Mouse (Mus musculus) MEL (cell line): ENCODE data around the gene Fut9. TPM values are rescaled to one million over a fixed set of nuclear protein-coding genes. Genes with fewer than 3 reads are reported as not detected.

ENCODE experiments used
- DNase-seq: peaks from one replicate; pipeline ENCODE4 v3.0.0; 2011; ENCODE audit warnings: low read depth, low spot score
- H3K27ac ChIP-seq: 2 replicates; pipeline ENCODE4 v1.5.1; 2012; ENCODE audit warnings: low read depth, mild to moderate bottlenecking, control low read depth, low read length, moderate library complexity; ENCODE audit not compliant: control insufficient read depth
- H3K27me3 ChIP-seq, 2 experiments: fragments of 150-350 bp in 1 of 2; sonication (generic) in 1 of 2; 2 replicates each; pipeline ENCODE4 v1.6.1; 2012; ENCODE audit warnings: low read length in 2 of 2, mild to moderate bottlenecking in 2 of 2, improper control_type of control experiment in 1 of 2, moderate library complexity in 1 of 2; ENCODE audit not compliant: insufficient read depth in 2 of 2, control insufficient read depth in 1 of 2
- H3K36me3 ChIP-seq, 2 experiments: 2 replicates each; pipeline ENCODE4 v1.6.1; 2012 to 2014; ENCODE audit warnings: low read length in 2 of 2, improper control_type of control experiment in 1 of 2, inconsistent platforms in 1 of 2, mild to moderate bottlenecking in 1 of 2; ENCODE audit not compliant: insufficient read depth in 2 of 2, control insufficient read depth in 1 of 2
- H3K4me1 ChIP-seq, 2 experiments: fragments of 150-350 bp in 1 of 2; sonication (generic) in 1 of 2; 2 replicates each; pipeline ENCODE4 v1.6.1; 2012; ENCODE audit warnings: low read length in 2 of 2, improper control_type of control experiment in 1 of 2, mild to moderate bottlenecking in 1 of 2; ENCODE audit not compliant: insufficient read depth in 2 of 2, control insufficient read depth in 1 of 2
- H3K4me3 ChIP-seq, 2 experiments: fragments of 150-350 bp in 1 of 2; sonication (generic) in 1 of 2; 2 replicates each; pipeline ENCODE4 v1.5.1; 2012; ENCODE audit warnings: low read depth in 2 of 2, low read length in 2 of 2, mild to moderate bottlenecking in 2 of 2, moderate library complexity in 2 of 2, control low read depth in 1 of 2, improper control_type of control experiment in 1 of 2; ENCODE audit not compliant: control insufficient read depth in 1 of 2, insufficient read depth in 1 of 2
- H3K79me2 ChIP-seq: 2 replicates; pipeline ENCODE4 v1.6.1; 2012; ENCODE audit warnings: mild to moderate bottlenecking, low read length, moderate library complexity; ENCODE audit not compliant: control insufficient read depth, poor library complexity, insufficient read depth
- H3K9ac ChIP-seq: 2 replicates; pipeline ENCODE4 v1.6.1; 2012; ENCODE audit warnings: low read depth, mild to moderate bottlenecking, control low read depth, low read length, moderate library complexity; ENCODE audit not compliant: control insufficient read depth, poor library complexity, severe bottlenecking
- H3K9me3 ChIP-seq: fragments of 150-350 bp; sonication (generic); replicated peaks from 2 replicates; pipeline ENCODE4 v1.6.1; 2012; ENCODE audit warnings: mild to moderate bottlenecking, low read length, improper control_type of control experiment, moderate library complexity; ENCODE audit not compliant: insufficient read depth
- BHLHE40 ChIP-seq: IDR thresholded peaks from 2 replicates; pipeline ENCODE4 v1.6.1; 2012; ENCODE audit warnings: low read depth, mild to moderate bottlenecking, inconsistent platforms, low read length, improper control_type of control experiment, borderline replicate concordance
- CHD2 ChIP-seq: IDR thresholded peaks from 2 replicates; pipeline ENCODE4 v1.6.1; 2011; ENCODE audit warnings: low read length, improper control_type of control experiment
- CTCF ChIP-seq, 3 experiments: IDR thresholded peaks in 2 of 3; conservative IDR thresholded peaks in 1 of 3; 2 replicates each; pipeline ENCODE4 v1.5.1; 2011 to 2012; ENCODE audit warnings: low read length in 3 of 3, low read depth in 2 of 3, mild to moderate bottlenecking in 2 of 3, improper control_type of control experiment in 1 of 3, inconsistent platforms in 1 of 3, mixed read lengths in 1 of 3, moderate library complexity in 1 of 3; ENCODE audit not compliant: control insufficient read depth in 1 of 3, insufficient read depth in 1 of 3, poor library complexity in 1 of 3, severe bottlenecking in 1 of 3
- ELF1 ChIP-seq: IDR thresholded peaks from 2 replicates; pipeline ENCODE4 v1.6.1; 2014; ENCODE audit warnings: low read depth, mild to moderate bottlenecking, inconsistent platforms, low read length, improper control_type of control experiment, moderate library complexity
- EP300 ChIP-seq, 2 experiments: IDR thresholded peaks; 2 replicates each; pipeline ENCODE4 v1.6.1; 2011; ENCODE audit warnings: improper control_type of control experiment in 2 of 2, low read length in 2 of 2, low read depth in 1 of 2, mild to moderate bottlenecking in 1 of 2
- GABPA ChIP-seq: IDR thresholded peaks from 2 replicates; pipeline ENCODE4 v1.6.1; 2012; ENCODE audit warnings: low read depth, mild to moderate bottlenecking, inconsistent platforms, low read length, improper control_type of control experiment, moderate library complexity
- GATA1 ChIP-seq: IDR thresholded peaks from 2 replicates; pipeline ENCODE4 v1.6.1; 2011; ENCODE audit warnings: low read depth, low read length, improper control_type of control experiment
- HCFC1 ChIP-seq: IDR thresholded peaks from 2 replicates; pipeline ENCODE4 v1.6.1; 2012; ENCODE audit warnings: low read depth, mild to moderate bottlenecking, inconsistent platforms, low read length, improper control_type of control experiment, moderate library complexity
- KAT2A ChIP-seq: conservative IDR thresholded peaks from 2 replicates; pipeline ENCODE4 v1.6.1; 2012; ENCODE audit warnings: low read depth, low read length, improper control_type of control experiment, inconsistent platforms
- MAFK ChIP-seq: IDR thresholded peaks from 2 replicates; pipeline ENCODE4 v1.6.1; 2011; ENCODE audit warnings: low read depth, mild to moderate bottlenecking, low read length, improper control_type of control experiment, borderline replicate concordance
- MAX ChIP-seq: IDR thresholded peaks from 2 replicates; pipeline ENCODE4 v1.6.1; 2011; ENCODE audit warnings: low read length, improper control_type of control experiment
- MAZ ChIP-seq: IDR thresholded peaks from 2 replicates; pipeline ENCODE4 v1.6.1; 2012; ENCODE audit warnings: low read depth, mild to moderate bottlenecking, inconsistent platforms, low read length, improper control_type of control experiment
- MXI1 ChIP-seq: IDR thresholded peaks from 2 replicates; pipeline ENCODE4 v1.6.1; 2011; ENCODE audit warnings: mild to moderate bottlenecking, low read depth, low read length, improper control_type of control experiment
- MYB ChIP-seq: IDR thresholded peaks from 2 replicates; pipeline ENCODE4 v1.6.1; 2011; ENCODE audit warnings: mild to moderate bottlenecking, low read depth, low read length, improper control_type of control experiment
- MYC ChIP-seq: IDR thresholded peaks from 2 replicates; pipeline ENCODE4 v1.6.1; 2011; ENCODE audit warnings: low read depth, mild to moderate bottlenecking, low read length, improper control_type of control experiment, moderate library complexity
- NELFE ChIP-seq: IDR thresholded peaks from 2 replicates; pipeline ENCODE4 v1.6.1; 2011; ENCODE audit warnings: low read depth, low read length, improper control_type of control experiment
- NRF1 ChIP-seq: IDR thresholded peaks from 2 replicates; pipeline ENCODE4 v1.6.1; 2014; ENCODE audit warnings: low read depth, mild to moderate bottlenecking, inconsistent platforms, low read length, improper control_type of control experiment, moderate library complexity; ENCODE audit not compliant: poor library complexity, insufficient read depth, severe bottlenecking
- POLR2AphosphoS5 ChIP-seq: IDR thresholded peaks from 2 replicates; pipeline ENCODE4 v1.6.1; 2012; ENCODE audit warnings: low read depth, borderline replicate concordance, mild to moderate bottlenecking, inconsistent platforms, low read length, moderate library complexity, mixed read lengths
- RCOR1 ChIP-seq: IDR thresholded peaks from 2 replicates; pipeline ENCODE4 v1.6.1; 2012; ENCODE audit warnings: low read depth, mild to moderate bottlenecking, inconsistent platforms, low read length, improper control_type of control experiment
- UBTF ChIP-seq: IDR thresholded peaks from 2 replicates; pipeline ENCODE4 v1.6.1; 2012; ENCODE audit warnings: low read depth, mild to moderate bottlenecking, inconsistent platforms, low read length, improper control_type of control experiment, moderate library complexity, borderline replicate concordance; ENCODE audit not compliant: insufficient read depth
- ZC3H11A ChIP-seq: IDR thresholded peaks from 2 replicates; pipeline ENCODE4 v1.6.1; 2012; ENCODE audit warnings: low read depth, mild to moderate bottlenecking, inconsistent platforms, low read length, improper control_type of control experiment
- ZKSCAN1 ChIP-seq: IDR thresholded peaks from 2 replicates; pipeline ENCODE4 v1.6.1; 2012; ENCODE audit warnings: low read depth, mild to moderate bottlenecking, inconsistent platforms, low read length, improper control_type of control experiment, moderate library complexity
- ZNF384 ChIP-seq: IDR thresholded peaks from 2 replicates; pipeline ENCODE4 v1.6.1; 2012; ENCODE audit warnings: low read depth, mild to moderate bottlenecking, inconsistent platforms, low read length, improper control_type of control experiment
- polyA plus RNA-seq, 2 experiments: library from polyadenylated mRNA; stranded (reverse) in 1 of 2; unstranded in 1 of 2; fragments of >175 nt in 1 of 2; fragments of >200 nt in 1 of 2; gene quantifications; 2 replicates each; pipeline versions ENCODE4 v1.2.1 to v1.2.4; 2012; ENCODE audit warnings: low replicate concordance in 2 of 2, low read depth in 1 of 2; ENCODE audit not compliant: insufficient read length in 2 of 2, insufficient read depth in 1 of 2, missing spikeins in 1 of 2
- total RNA-seq: library from RNA; depleted of rRNA; stranded (reverse); fragments of 300-350 nt; gene quantifications from 2 replicates; pipeline ENCODE4 v1.2.3, GENCODE M21; 2012

The Fut9 gene
- total and polyA plus RNA-seq, 3 experiments = not detected

GRCm38 (mm10) chr4:25651902-25652301 is 148.1 kb downstream of the Fut9 start:
- no peak overlapping the region for H3K9ac ChIP-seq
- no peak overlapping the region for H3K27ac ChIP-seq
- no peaks in the 10 kb centered on the region for H3K4me1 ChIP-seq
- no peak for DNase-seq
- H3K27me3 ChIP-seq = no peaks in the 10 kb centered on the region; a peak in 1 of 4 replicates
- no peaks in the 10 kb centered on the region for H3K9me3 ChIP-seq
- H3K36me3 ChIP-seq = no peaks in the 10 kb centered on the region
- no peaks in the 10 kb centered on the region for H3K79me2 ChIP-seq
- TF ChIP-seq ZC3H11A (no peak), CTCF (IDR thresholded peaks at IDR 0.05 in 2 of 3, conservative IDR thresholded peaks at IDR 0.05 in 1 of 3; ENCODE audit: control insufficient read depth in 1 of 3, insufficient read depth in 1 of 3, low read depth in 2 of 3, low read length in 3 of 3, poor library complexity in 1 of 3, severe bottlenecking in 1 of 3) (no peak), NELFE (no peak), MAZ (no peak), HCFC1 (no peak), UBTF (no peak), ZKSCAN1 (no peak), RCOR1 (no peak), GABPA (no peak), CHD2 (no peak), MAFK (no peak), NRF1 (no peak), KAT2A (no peak), MYB (no peak), EP300 (IDR thresholded peaks at IDR 0.05; ENCODE audit: low read depth in 1 of 2, low read length in 2 of 2) (no peak), MAX (no peak), ZNF384 (no peak), MYC (no peak)
- no peak overlapping the region for H3K4me3 ChIP-seq

GRCm38 (mm10) chr4:25648107-25648506 is 151.9 kb downstream of the Fut9 start:
- H3K4me3 ChIP-seq = no peak overlapping the region
- H3K79me2 ChIP-seq = no peaks in the 10 kb centered on the region
- TF ChIP-seq ELF1 (no peak), MXI1 (no peak), KAT2A (no peak), EP300 (IDR thresholded peaks at IDR 0.05; ENCODE audit: low read depth in 1 of 2, low read length in 2 of 2) (no peak), BHLHE40 (no peak), MAX (no peak), POLR2AphosphoS5 (no peak), ZNF384 (no peak), NELFE (no peak), GATA1 (no peak), MAZ (no peak)
- no peaks in the 10 kb centered on the region for H3K4me1 ChIP-seq
- H3K27ac ChIP-seq = no peak overlapping the region
- H3K9me3 ChIP-seq = no peaks in the 10 kb centered on the region
- DNase-seq = no peak
- no peak overlapping the region for H3K9ac ChIP-seq
- H3K36me3 ChIP-seq = no peaks in the 10 kb centered on the region
- H3K27me3 ChIP-seq = no peaks in the 10 kb centered on the region; a peak in 1 of 4 replicates
